Mouse (Mus musculus) embryonic facial prominence, embryonic 11.5 days (tissue): ENCODE results near the gene Zfp53. TPM values are rescaled to one million over a fixed set of nuclear protein-coding genes. Genes with fewer than 3 reads are reported as not detected.
A peak's percentile ranks its signal among the peaks of the same experiment; 100 is the strongest.

ENCODE experiments used
- ATAC-seq: fragments of 200-750 bp; cut with Nextera tagmentation; replicated peaks from 2 replicates; pipeline ENCODE4 v1.8.0; 2017; ENCODE audit warnings: low read depth; ENCODE audit not compliant: insufficient number of reproducible peaks, low FRiP score, low TSS enrichment
- DNase-seq: peaks from one replicate; pipeline ENCODE4 v3.0.0-alpha.2; 2015; ENCODE audit warnings: low spot score
- H3K27ac ChIP-seq: fragments of 300-500 bp; sonication (generic); replicated peaks from 2 replicates; pipeline ENCODE4 v1.5.1; 2014; ENCODE audit warnings: mild to moderate bottlenecking, low read depth, low read length, control low read depth
- H3K27me3 ChIP-seq: fragments of 300-500 bp; sonication (generic); 2 replicates; pipeline ENCODE4 v1.6.1; 2014; ENCODE audit warnings: mild to moderate bottlenecking, low read length, moderate library complexity, mixed read lengths; ENCODE audit not compliant: control insufficient read depth, insufficient read depth
- H3K36me3 ChIP-seq: fragments of 300-500 bp; sonication (generic); replicated peaks from 2 replicates; pipeline ENCODE4 v1.6.1; 2014; ENCODE audit warnings: low read depth, mild to moderate bottlenecking, low read length, moderate library complexity, mixed read lengths; ENCODE audit not compliant: control insufficient read depth, insufficient read depth
- H3K4me1 ChIP-seq: fragments of 300-500 bp; sonication (generic); 2 replicates; pipeline ENCODE4 v1.6.1; 2014; ENCODE audit warnings: low read length, mixed read lengths; ENCODE audit not compliant: control insufficient read depth, insufficient read depth
- H3K4me2 ChIP-seq: fragments of 300-500 bp; sonication (generic); 2 replicates; pipeline ENCODE4 v1.6.1; 2014; ENCODE audit warnings: low read depth, mild to moderate bottlenecking, control low read depth, low read length, moderate library complexity
- H3K4me3 ChIP-seq: fragments of 300-500 bp; sonication (generic); 2 replicates; pipeline ENCODE4 v1.5.1; 2014; ENCODE audit warnings: low read depth, low read length, control low read depth
- H3K9ac ChIP-seq: fragments of 300-500 bp; sonication (generic); replicated peaks from 2 replicates; pipeline ENCODE4 v1.6.1; 2014; ENCODE audit warnings: mild to moderate bottlenecking, control low read depth, low read length
- H3K9me3 ChIP-seq: fragments of 300-500 bp; sonication (generic); replicated peaks from 2 replicates; pipeline ENCODE4 v1.6.1; 2016; ENCODE audit warnings: mild to moderate bottlenecking, low read length, inconsistent platforms, mixed read lengths; ENCODE audit not compliant: control insufficient read depth
- WGBS: fragments of 180-500 bp; shearing (Covaris S2); extraction: QIAGEN DNeasy Blood & Tissue Kit; methylation state at CpG from one replicate; pipeline ENCODE4 v1.1.7; 2014; 5-methylcytosine and 5-hydroxymethylcytosine counted together
- polyA plus RNA-seq: library from polyadenylated mRNA; unstranded; fragments of >200 nt; fragmentation: Nextera tagmentation; extraction: Ambion mirVana; gene quantifications from 2 replicates; pipeline ENCODE4 v1.2.1, GENCODE M21; 2014

Gene Zfp53
- polyA plus RNA-seq, 1 experiment from 2014 or later: 10.4 TPM

DNA sequence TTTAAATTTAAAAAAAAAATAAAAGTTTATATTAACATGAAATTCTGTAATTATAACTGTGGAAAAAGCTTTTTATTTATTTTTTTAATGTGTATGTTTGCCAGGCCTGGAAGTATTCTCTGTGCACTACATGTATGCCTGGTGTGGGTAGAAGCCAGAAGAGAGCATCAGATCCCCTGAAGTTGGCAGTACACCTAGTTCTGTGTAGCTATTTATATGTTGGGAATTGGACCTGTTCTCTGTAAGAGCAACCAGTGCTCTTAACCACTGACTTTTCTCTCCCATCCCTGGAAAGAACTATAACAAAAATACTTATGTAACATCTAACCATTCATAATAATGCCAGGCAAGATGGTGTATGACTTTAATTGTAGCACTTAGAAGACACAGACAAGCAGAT lies 21.0 kb downstream of the Zfp53 start:
- DNase-seq: no peak
- H3K27ac ChIP-seq: no peak overlapping the region
- ATAC-seq: no peak

DNA sequence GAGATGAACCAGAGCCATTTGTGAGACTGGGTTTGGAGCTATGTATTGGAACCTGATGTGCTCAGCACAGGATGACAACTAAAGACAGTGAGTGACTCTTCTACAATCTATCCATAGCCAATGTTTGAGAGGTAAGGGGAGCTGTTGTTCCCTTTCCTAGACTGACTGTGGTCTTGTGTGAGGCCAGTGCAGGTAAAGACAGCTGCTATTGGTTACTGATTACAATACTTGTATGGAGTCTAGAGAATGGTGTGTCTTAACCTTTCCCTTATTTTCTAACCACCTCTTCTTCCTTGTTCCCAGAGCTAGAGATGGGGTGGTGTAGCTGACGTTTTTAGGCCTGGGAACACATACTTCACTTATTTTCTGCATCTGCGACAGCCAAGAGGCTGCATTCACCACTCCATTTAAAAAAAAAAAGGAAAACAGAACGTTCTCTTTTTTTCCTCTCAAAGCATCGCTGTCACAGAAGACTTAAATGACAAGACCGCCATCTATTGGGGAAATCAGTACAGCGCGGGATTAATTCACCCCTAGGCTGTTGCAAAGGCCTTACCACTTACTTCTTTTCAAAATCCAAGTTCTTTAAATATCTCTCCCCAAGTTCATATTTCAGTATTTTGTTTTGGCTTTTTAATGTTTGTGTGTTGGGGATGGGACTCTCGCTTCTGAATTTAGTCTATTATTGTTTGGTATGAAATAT lies 26.8 kb downstream of the Zfp53 start:
- ATAC-seq: no peak; the same call in 1 of the 2 replicates
- no peaks in the 10 kb centered on the region for H3K4me1 ChIP-seq
- 2% methylated on average over 8 of the region's 8 CpGs for WGBS
- H3K9ac ChIP-seq: no peak overlapping the region
- H3K36me3 ChIP-seq: no peaks in the 10 kb centered on the region
- peak overlapping the region; percentile 79; the same call in 1 of the 2 replicates for H3K27ac ChIP-seq
- peak; percentile 89 for DNase-seq
- no peaks in the 10 kb centered on the region for H3K27me3 ChIP-seq
- H3K4me3 ChIP-seq: peak overlapping the region; percentile 49; the same call in 1 of the 2 replicates
- H3K9me3 ChIP-seq: no peaks in the 10 kb centered on the region
- peak overlapping the region; percentile 77; the same call in 1 of the 2 replicates for H3K4me2 ChIP-seq

More for the DNA sequence above, 21.0 kb downstream of the Zfp53 start:
- Histone ChIP-seq H3K4me3 (no peak overlapping the region), H3K36me3 (peaks cover 2% of the 10 kb centered on the region; the same call in 1 of the 2 replicates), H3K9me3 (no peaks in the 10 kb centered on the region), H3K4me1 (no peaks in the 10 kb centered on the region), H3K27me3 (no peaks in the 10 kb centered on the region), H3K9ac (no peak overlapping the region), H3K4me2 (no peak overlapping the region)

DNA sequence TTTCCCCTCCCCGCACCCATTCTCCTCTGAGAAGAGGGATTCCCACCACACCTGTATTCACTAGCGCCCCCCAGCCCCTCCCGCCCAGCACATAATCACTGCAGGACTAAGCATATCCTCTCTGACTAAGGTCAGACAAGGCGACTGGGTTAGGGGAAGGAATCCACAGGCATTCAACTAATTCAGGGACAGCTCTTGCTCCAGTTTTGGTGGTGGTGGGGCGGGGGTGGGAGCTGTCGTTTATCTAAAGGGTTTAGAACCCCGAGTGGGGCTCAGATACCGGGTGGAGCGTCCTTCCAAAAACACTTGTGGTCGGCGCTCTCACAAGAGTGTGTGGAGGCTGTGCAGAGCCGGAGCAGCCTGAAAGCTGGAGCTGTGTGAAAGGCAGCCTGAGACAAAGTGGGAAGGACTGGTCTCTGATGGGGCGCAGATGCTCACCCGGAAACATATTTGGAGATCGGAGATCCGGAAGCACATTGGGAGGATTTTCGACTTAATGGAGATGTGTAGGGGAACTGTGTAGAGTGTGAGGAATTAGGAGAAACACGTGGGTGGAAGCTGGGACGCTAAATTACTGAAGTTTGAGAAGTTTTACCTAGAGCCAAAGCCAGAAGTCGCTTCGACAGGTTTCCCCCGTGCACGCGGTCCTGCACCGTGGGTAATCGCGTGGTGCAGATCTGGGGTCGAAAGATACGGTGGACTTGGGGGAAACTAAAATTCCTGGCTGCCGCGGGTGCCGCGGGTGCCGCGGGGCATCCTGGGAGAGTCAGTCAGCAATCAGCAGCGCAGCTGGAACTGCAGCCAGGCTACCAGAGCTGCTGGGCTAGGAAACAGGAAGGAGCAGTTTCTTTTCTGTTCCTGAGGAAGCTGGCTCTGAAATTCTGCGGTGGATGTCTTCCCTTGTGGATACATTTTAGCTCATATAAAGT lies 27.7 kb downstream of the Zfp53 start:
- Histone ChIP-seq H3K4me2 (peak overlapping the region; percentile 77), H3K4me1 (no peaks in the 10 kb centered on the region), H3K27me3 (no peaks in the 10 kb centered on the region), H3K4me3 (peak overlapping the region; percentile 49), H3K9ac (peak overlapping the region; percentile 74), H3K27ac (peak overlapping the region; percentile 79), H3K36me3 (no peaks in the 10 kb centered on the region), H3K9me3 (no peaks in the 10 kb centered on the region)
- ATAC-seq: peak; percentile 91
- WGBS: 0% methylated on average over 37 of the region's 37 CpGs
- DNase-seq: peak; percentile 86

DNA sequence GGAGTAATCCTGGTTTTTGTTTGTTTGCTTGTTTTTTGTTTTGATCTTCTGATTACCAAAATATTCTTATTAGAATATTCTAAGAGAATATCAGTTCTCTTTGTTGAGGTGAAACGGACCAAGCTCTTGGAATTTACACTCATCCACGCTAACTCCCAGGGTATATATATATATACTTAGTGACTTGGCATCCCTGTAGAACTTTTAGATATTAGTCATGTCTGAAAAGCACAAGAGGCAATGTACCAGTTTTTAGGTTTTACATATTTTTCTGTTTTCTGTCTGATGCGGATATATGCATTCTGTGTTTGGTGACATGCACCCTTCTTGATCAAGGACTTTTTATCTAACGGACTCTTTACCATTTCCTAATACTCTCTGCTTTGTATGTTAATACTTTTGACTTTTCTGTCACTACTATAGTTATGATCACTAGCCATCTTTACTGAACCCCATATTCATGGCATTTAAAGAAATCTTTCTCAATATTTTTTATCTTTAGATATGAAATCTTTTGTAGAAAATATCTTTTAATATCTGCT lies 28.4 kb downstream of the Zfp53 start:
- Histone ChIP-seq H3K36me3 (no peaks in the 10 kb centered on the region), H3K4me2 (no peak overlapping the region; the same call in 1 of the 2 replicates), H3K9me3 (no peaks in the 10 kb centered on the region), H3K27ac (no peak overlapping the region; the same call in 1 of the 2 replicates), H3K4me1 (no peaks in the 10 kb centered on the region), H3K9ac (no peak overlapping the region; the same call in 1 of the 2 replicates), H3K4me3 (peak overlapping the region; percentile 49; the same call in 1 of the 2 replicates), H3K27me3 (no peaks in the 10 kb centered on the region)
- ATAC-seq (no peak), DNase-seq (no peak)
- 49% methylated on average over 4 of the region's 4 CpGs for WGBS

DNA sequence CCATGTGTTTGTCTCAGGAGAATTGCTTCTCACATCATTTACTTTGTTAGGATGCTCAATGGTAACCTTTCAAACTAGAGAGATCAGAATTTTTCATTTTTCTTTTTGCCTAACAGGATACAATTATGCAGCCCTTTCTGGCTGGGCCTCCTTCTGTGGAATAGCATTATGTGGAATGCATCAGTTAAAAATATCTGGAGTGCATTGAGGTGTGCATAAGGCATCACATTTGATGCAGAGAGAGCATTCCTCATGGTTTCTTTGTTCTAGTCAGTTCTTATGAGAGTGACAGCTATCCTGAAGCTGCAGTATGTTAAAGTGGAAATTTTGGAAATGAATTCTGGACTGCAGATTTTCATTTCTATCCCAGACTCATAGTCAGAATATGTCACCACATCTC lies 37.5 kb downstream of the Zfp53 start:
- DNase-seq (no peak), ATAC-seq (no peak)
- no peak overlapping the region for H3K4me2 ChIP-seq
- H3K4me1 ChIP-seq: no peaks in the 10 kb centered on the region
- no peak overlapping the region for H3K9ac ChIP-seq
- H3K27ac ChIP-seq: no peak overlapping the region
- no peaks in the 10 kb centered on the region for H3K9me3 ChIP-seq
- no peaks in the 10 kb centered on the region for H3K36me3 ChIP-seq
- no peaks in the 10 kb centered on the region for H3K27me3 ChIP-seq
- no peak overlapping the region for H3K4me3 ChIP-seq

DNA sequence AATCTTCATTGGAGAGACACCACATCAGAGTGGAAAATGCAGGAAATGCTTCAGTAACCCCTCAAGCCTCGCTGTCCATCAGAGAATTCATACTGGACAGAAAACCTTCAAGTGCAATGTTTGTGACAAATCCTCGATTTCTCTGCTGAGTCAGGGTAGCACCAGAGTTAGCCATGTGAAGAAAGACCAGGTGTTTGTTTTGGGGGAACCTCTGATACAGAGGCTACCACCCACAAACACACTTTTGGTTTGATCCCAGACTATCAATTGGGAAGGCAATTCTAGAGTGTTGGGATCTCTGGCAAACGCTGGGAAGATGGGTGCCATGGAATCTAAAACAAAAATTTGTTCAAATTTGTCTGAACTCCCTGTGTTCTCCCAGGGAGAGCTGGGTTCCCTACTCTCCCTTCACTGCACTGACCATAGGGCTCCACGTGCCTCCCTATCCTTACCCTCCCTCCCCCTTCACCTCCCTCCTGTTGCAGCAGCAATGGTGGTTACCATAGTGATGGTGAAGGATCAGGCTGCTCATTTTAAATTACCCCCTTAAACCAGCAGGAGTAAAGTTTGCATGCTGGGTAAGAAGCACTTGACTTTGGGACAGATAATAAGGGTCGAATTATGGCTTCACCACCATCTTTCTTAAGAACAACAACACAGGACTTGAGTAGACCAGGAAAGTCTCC lies 42.0 kb downstream of the Zfp53 start:
- H3K27me3 ChIP-seq: no peaks in the 10 kb centered on the region
- no peaks in the 10 kb centered on the region for H3K9me3 ChIP-seq
- H3K36me3 ChIP-seq: no peaks in the 10 kb centered on the region
- no peak overlapping the region for H3K4me3 ChIP-seq
- H3K9ac ChIP-seq: no peak overlapping the region
- no peak overlapping the region for H3K4me2 ChIP-seq
- ATAC-seq: no peak
- no peak overlapping the region for H3K27ac ChIP-seq
- no peaks in the 10 kb centered on the region for H3K4me1 ChIP-seq
- no peak for DNase-seq
- 81% methylated on average over 5 of the region's 5 CpGs for WGBS

DNA sequence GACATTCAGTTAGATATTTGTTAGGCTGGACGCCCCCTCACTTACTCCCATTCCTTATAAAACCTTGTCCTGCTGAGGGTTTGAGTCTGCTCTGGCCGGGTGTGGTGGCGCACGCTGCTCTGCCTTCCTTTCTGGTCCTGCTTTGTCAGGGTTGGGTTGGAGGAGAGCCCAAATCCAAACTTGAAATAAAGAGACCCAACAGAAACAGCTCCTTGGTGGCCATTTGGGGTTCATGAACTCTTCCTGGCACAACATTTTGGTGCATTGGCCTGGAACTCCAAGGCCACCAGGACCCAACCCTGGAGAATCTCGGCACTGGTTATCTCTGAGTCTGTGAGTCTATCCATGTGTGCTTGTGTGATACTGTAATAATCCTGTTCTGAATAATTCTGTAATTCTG lies 42.8 kb downstream of the Zfp53 start:
- Histone ChIP-seq H3K27me3 (no peaks in the 10 kb centered on the region), H3K36me3 (no peaks in the 10 kb centered on the region), H3K4me1 (no peaks in the 10 kb centered on the region), H3K9me3 (no peaks in the 10 kb centered on the region), H3K4me3 (peak overlapping the region; percentile 69), H3K9ac (peak overlapping the region; percentile 96), H3K27ac (peak overlapping the region; percentile 89; the same call in 1 of the 2 replicates), H3K4me2 (peak overlapping the region; percentile 80)
- no peak for DNase-seq
- WGBS: 80% methylated on average over 5 of the region's 5 CpGs
- no peak for ATAC-seq
